Mouse (Mus musculus) midbrain, embryonic 15.5 days (tissue): Measurements from ENCODE around the gene Fam104a. TPM values are rescaled to one million over a fixed set of nuclear protein-coding genes. Genes with fewer than 3 reads are reported as not detected.
A peak's percentile ranks its signal among the peaks of the same experiment; 100 is the strongest.

Experiments used
- ATAC-seq: fragments of 200-750 bp; cut with Nextera tagmentation; replicated peaks from 2 replicates; pipeline ENCODE4 v1.8.0; 2017; ENCODE audit warnings: moderate TSS enrichment
- H3K27ac ChIP-seq: fragments of 300-500 bp; sonication (generic); 2 replicates; pipeline ENCODE4 v1.5.1; 2015; ENCODE audit warnings: mild to moderate bottlenecking, inconsistent platforms
- H3K27me3 ChIP-seq: fragments of 300-500 bp; sonication (generic); replicated peaks from 2 replicates; pipeline ENCODE4 v1.6.1; 2015; ENCODE audit warnings: inconsistent platforms
- H3K36me3 ChIP-seq: fragments of 300-500 bp; sonication (generic); replicated peaks from 2 replicates; pipeline ENCODE4 v1.6.1; 2015; ENCODE audit warnings: inconsistent platforms
- H3K4me1 ChIP-seq: fragments of 300-500 bp; sonication (generic); 2 replicates; pipeline ENCODE4 v1.6.1; 2015; ENCODE audit warnings: inconsistent platforms
- H3K4me2 ChIP-seq: fragments of 300-500 bp; sonication (generic); 2 replicates; pipeline ENCODE4 v1.6.1; 2015; ENCODE audit warnings: inconsistent platforms, mild to moderate bottlenecking, moderate library complexity
- H3K4me3 ChIP-seq: fragments of 300-500 bp; sonication (generic); 2 replicates; pipeline ENCODE4 v1.5.1; 2015; ENCODE audit warnings: mild to moderate bottlenecking, inconsistent platforms
- H3K9ac ChIP-seq: fragments of 300-500 bp; sonication (generic); 2 replicates; pipeline ENCODE4 v1.6.1; 2015; ENCODE audit warnings: mild to moderate bottlenecking, inconsistent platforms
- H3K9me3 ChIP-seq: fragments of 300-500 bp; sonication (generic); 2 replicates; pipeline ENCODE4 v1.6.1; 2016; ENCODE audit warnings: inconsistent platforms
- WGBS: fragments of 180-500 bp; shearing (Covaris S2); methylation state at CpG from one replicate; pipeline ENCODE4 v1.1.7; 2015; ENCODE audit warnings: mixed read lengths; 5-methylcytosine and 5-hydroxymethylcytosine counted together
- polyA plus RNA-seq: library from polyadenylated mRNA; unstranded; fragments of >200 nt; fragmentation: Nextera tagmentation; extraction: Ambion mirVana; gene quantifications from 2 replicates; pipeline ENCODE4 v1.2.1, GENCODE M21; 2015

The Fam104a gene
- 42.9 and 43.1 TPM in 2 replicates for polyA plus RNA-seq

GRCm38 (mm10) chr11:113683957-113684706 lies at the start of gene Fam104a, which contains the start of gene D11Wsu47e:
Gene Fam104a (minus strand): TSS chr11:113684155.
Gene D11Wsu47e (plus strand): TSS chr11:113684412.
- Histone ChIP-seq H3K36me3 (peaks cover 11% of the 10 kb centered on the region), H3K4me1 (peaks cover 47% of the 10 kb centered on the region), H3K4me2 (peak within 1 kb of the TSS; percentile 86), H3K27me3 (no peaks in the 10 kb centered on the region), H3K27ac (peak within 1 kb of the TSS; percentile 88), H3K9me3 (no peaks in the 10 kb centered on the region), H3K9ac (peak within 1 kb of the TSS; percentile 77), H3K4me3 (peak within 1 kb of the TSS; percentile 80)
- ATAC-seq, result peak; percentile 95
- under 1% methylated on average over 69 of the region's 73 CpGs for WGBS

DNA sequence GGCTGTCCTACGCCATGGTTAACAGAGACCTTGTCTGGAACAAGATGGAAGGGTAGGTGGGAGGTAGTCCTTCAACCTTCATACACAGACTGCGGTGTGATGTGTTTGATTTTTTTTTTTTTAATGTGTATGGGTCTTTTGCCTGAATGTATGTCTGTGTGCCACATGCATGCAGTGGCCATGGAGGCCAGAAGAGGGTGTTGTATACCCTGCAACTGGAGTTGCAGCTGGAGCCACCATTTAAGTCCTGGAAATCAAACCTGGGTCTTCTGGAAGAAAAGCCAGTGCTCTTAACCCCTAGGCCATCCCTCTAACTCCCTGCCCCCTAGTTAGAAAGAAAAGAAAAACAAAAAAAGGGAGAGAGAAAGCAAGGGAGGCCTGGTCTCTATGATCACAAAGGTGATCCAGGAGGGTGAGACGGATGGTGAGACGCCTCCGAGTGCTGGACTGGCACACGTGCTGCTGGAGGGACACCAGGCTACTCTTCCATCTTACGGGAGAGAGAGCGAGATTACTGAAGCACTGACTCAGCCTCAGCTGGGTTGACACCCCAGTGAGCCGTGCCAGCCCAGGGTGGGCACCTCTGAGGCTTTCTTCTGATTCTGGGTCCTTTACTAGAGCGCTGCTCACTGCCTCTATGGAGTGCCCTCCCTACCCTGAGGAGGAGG lies 48.1 kb upstream of the Fam104a start:
- Histone ChIP-seq H3K4me2 (no peak overlapping the region), H3K4me3 (no peak overlapping the region), H3K27me3 (no peaks in the 10 kb centered on the region), H3K36me3 (peaks cover 11% of the 10 kb centered on the region), H3K9me3 (no peaks in the 10 kb centered on the region), H3K4me1 (peaks cover 4% of the 10 kb centered on the region; the same call in 1 of the 2 replicates), H3K9ac (no peak overlapping the region), H3K27ac (no peak overlapping the region)
- 93% methylated on average over 10 of the region's 10 CpGs for WGBS
- no peak for ATAC-seq

- H3K36me3 ChIP-seq, result peaks cover 17% of the 10 kb centered on the region
- no peak overlapping the region for H3K27ac ChIP-seq
- WGBS, result 82% methylated on average over 3 of the region's 3 CpGs
- H3K4me3 ChIP-seq, result no peak overlapping the region
- ATAC-seq, result no peak
- H3K9me3 ChIP-seq, result no peaks in the 10 kb centered on the region
- H3K9ac ChIP-seq, result no peak overlapping the region
- H3K27me3 ChIP-seq, result no peaks in the 10 kb centered on the region
- no peak overlapping the region for H3K4me2 ChIP-seq
- H3K4me1 ChIP-seq, result peaks cover 3% of the 10 kb centered on the region; the same call in 1 of the 2 replicates
Observed at GRCm38 (mm10) chr11:113730879-113731278, 46.9 kb upstream of the Fam104a start.

- Histone ChIP-seq H3K9me3 (no peaks in the 10 kb centered on the region), H3K4me2 (no peak overlapping the region), H3K9ac (no peak overlapping the region), H3K36me3 (peaks cover 17% of the 10 kb centered on the region), H3K27me3 (no peaks in the 10 kb centered on the region), H3K27ac (no peak overlapping the region), H3K4me3 (no peak overlapping the region), H3K4me1 (peaks cover 3% of the 10 kb centered on the region; the same call in 1 of the 2 replicates)
- ATAC-seq, result no peak
- WGBS, result 61% methylated on average over 8 of the region's 8 CpGs
Observed at GRCm38 (mm10) chr11:113729917-113730316, 46.0 kb upstream of the Fam104a start.

GRCm38 (mm10) chr11:113729239-113729638 lies 45.3 kb upstream of the Fam104a start:
- Histone ChIP-seq H3K4me2 (no peak overlapping the region), H3K36me3 (peaks cover 17% of the 10 kb centered on the region), H3K4me3 (no peak overlapping the region), H3K27me3 (no peaks in the 10 kb centered on the region), H3K4me1 (0 out of 2 replicates have a peak, but pooled peaks cover 3% of the 10 kb centered on the region), H3K9ac (no peak overlapping the region), H3K9me3 (no peaks in the 10 kb centered on the region), H3K27ac (no peak overlapping the region)
- 77% methylated on average over 21 of the region's 21 CpGs for WGBS
- no peak for ATAC-seq

DNA sequence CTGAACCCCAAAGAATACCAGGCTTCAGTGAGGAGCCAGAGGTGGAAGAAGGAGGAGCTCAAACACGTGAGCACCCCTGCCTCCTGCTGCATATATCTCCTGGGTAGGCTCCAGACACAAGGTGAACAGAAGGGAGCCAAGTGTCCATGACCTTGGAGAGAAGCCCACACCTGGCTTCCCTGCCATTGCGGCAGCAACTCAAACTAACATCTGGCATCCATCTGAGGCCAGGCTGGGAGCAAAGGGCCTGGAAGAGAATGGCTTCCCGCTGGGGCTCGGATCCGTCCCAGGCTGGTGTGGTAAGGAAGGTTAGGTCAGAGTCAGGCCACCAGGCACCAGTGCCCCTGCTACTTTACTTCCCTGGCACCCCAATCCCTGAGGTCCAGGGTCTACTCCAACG lies 44.0 kb upstream of the Fam104a start:
- Histone ChIP-seq H3K4me3 (no peak overlapping the region), H3K27me3 (no peaks in the 10 kb centered on the region), H3K4me1 (no peaks in the 10 kb centered on the region), H3K36me3 (peaks cover 17% of the 10 kb centered on the region), H3K4me2 (no peak overlapping the region), H3K9me3 (no peaks in the 10 kb centered on the region), H3K27ac (no peak overlapping the region), H3K9ac (no peak overlapping the region)
- no peak for ATAC-seq
- 76% methylated on average over 6 of the region's 6 CpGs for WGBS

GRCm38 (mm10) chr11:113726994-113727888 lies 43.3 kb upstream of the Fam104a start:
- no peaks in the 10 kb centered on the region for H3K27me3 ChIP-seq
- H3K9me3 ChIP-seq, result no peaks in the 10 kb centered on the region
- no peak overlapping the region for H3K9ac ChIP-seq
- H3K27ac ChIP-seq, result no peak overlapping the region
- peaks cover 17% of the 10 kb centered on the region for H3K36me3 ChIP-seq
- no peaks in the 10 kb centered on the region for H3K4me1 ChIP-seq
- ATAC-seq, result no peak
- H3K4me2 ChIP-seq, result no peak overlapping the region
- 88% methylated on average over 14 of the region's 14 CpGs for WGBS
- no peak overlapping the region for H3K4me3 ChIP-seq

DNA sequence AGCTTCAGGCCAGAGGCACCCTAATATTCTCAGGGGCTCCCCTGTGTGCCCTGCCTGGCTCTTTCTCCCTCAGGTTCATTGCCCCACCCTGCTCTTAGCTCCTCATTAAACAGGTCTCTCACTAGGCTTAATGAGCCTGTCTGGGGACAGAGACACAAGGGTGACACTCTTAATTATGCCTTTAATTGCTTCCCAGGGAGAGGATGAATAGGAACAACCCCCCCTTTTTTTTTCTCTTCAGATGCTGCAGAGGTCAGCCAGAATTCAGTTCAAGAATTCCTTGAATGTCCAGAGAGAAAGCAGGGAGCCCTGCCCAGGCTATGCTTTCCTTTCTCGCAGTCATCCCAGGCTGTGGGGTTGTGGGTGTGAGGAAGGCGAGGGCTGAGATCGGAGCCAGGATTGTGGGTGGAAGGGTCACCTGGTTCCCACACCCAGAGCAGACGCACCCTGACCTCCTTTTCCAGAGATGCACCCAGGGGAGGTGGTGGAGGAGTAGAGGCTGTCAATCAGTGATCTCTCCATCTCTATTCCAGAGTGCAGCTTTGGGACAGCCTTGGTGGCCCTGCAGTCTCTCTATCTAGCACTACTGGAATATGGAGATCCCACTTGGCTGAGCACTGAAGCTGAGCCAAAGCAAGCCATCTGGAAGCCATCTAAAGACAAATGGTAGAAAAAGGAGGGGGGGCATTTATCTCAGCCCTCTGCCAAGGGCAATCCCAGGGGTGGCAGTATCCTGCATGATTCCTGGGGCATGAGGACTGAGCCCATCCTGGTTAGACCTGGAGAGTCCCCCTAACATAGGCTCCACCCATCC lies 41.5 kb upstream of the Fam104a start:
- Histone ChIP-seq H3K36me3 (peaks cover 17% of the 10 kb centered on the region), H3K27me3 (no peaks in the 10 kb centered on the region), H3K4me2 (no peak overlapping the region), H3K4me3 (no peak overlapping the region), H3K27ac (no peak overlapping the region), H3K9me3 (no peaks in the 10 kb centered on the region), H3K9ac (no peak overlapping the region), H3K4me1 (no peaks in the 10 kb centered on the region)
- 68% methylated on average over 4 of the region's 4 CpGs for WGBS
- ATAC-seq, result 0 out of 2 replicates have a peak, but pooled peaks have one; percentile 45

DNA sequence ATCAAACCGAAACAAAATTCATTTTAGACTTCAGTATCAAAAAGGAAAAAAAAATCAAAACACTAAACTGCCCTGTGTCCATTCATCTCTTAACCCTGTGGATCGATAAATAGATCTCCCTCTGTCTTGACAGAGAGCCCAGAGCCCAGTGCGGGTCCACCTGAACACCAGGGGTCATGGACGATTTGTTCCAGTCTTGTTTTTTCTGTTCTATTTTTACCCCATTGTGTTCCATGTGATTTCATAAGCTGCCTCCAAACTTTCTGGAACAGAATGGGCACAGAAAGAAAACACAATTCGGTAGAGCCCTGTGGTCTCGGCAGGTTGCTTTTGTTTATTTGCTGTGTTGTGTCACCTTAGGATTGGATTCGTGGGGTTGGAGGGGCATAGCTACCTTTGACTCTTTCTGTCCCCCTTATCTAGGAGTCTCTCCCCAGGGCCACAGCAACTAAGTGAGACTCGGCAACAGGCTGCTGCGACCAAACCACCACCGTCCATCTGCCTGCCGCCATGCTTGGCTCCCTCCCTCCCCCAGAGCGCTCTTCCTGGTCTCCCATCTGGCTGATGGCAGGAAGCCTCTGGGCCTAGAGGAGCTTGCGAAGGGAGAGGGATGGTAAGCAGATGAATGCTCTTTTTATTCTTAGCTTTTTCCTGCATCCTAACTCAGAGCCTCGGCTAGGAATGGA lies 38.6 kb upstream of the Fam104a start:
- Histone ChIP-seq H3K9ac (no peak overlapping the region), H3K4me3 (no peak overlapping the region), H3K36me3 (peaks cover 7% of the 10 kb centered on the region; the same call in 1 of the 2 replicates), H3K27ac (no peak overlapping the region), H3K4me1 (no peaks in the 10 kb centered on the region), H3K27me3 (no peaks in the 10 kb centered on the region), H3K4me2 (no peak overlapping the region), H3K9me3 (no peaks in the 10 kb centered on the region)
- 74% methylated on average over 14 of the region's 14 CpGs for WGBS
- ATAC-seq, result no peak

DNA sequence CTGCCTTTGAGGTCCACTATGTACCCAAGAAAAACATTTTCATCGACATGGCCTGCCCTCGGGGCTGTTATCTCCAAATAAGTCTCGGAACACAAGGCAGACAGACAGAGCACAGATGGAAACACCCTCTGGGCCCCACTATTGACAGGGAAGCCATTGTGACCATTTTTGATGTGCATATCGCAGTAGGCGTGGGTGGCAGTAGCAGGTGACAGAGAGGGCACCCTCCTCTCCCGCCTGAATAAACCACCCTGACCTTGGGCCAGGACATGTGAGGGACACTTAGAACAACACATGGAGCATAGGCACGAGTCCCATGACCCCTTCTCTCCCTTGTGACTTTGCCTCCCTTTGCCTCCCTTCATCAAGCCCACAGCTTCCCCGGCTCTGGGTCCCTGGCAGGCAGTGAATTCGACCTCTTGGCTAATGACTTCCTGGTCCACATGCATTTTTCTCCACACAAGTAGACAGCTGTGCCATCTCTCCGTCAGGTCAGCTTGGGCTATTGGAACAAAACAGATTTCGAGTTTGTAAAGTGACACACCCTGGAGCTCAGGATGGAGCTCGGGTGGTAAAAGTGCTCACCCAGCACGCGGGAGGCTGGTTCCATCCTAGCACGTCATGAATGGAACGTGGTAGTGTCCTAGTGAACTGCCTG lies 33.9 kb upstream of the Fam104a start:
- no peak overlapping the region for H3K4me3 ChIP-seq
- H3K27me3 ChIP-seq, result no peaks in the 10 kb centered on the region
- no peak overlapping the region for H3K9ac ChIP-seq
- no peak for ATAC-seq
- no peak overlapping the region for H3K4me2 ChIP-seq
- no peaks in the 10 kb centered on the region for H3K4me1 ChIP-seq
- 68% methylated on average over 16 of the region's 16 CpGs for WGBS
- H3K36me3 ChIP-seq, result no peaks in the 10 kb centered on the region
- H3K27ac ChIP-seq, result no peak overlapping the region
- no peaks in the 10 kb centered on the region for H3K9me3 ChIP-seq
